Mouse (Mus musculus): ENCODE results near the gene Pygm. TPM values are rescaled to one million over a fixed set of nuclear protein-coding genes. Genes with fewer than 3 reads are reported as not detected.

Pygm gene
- polyA plus RNA-seq, 1 experiment, result 3.7 TPM

DNA sequence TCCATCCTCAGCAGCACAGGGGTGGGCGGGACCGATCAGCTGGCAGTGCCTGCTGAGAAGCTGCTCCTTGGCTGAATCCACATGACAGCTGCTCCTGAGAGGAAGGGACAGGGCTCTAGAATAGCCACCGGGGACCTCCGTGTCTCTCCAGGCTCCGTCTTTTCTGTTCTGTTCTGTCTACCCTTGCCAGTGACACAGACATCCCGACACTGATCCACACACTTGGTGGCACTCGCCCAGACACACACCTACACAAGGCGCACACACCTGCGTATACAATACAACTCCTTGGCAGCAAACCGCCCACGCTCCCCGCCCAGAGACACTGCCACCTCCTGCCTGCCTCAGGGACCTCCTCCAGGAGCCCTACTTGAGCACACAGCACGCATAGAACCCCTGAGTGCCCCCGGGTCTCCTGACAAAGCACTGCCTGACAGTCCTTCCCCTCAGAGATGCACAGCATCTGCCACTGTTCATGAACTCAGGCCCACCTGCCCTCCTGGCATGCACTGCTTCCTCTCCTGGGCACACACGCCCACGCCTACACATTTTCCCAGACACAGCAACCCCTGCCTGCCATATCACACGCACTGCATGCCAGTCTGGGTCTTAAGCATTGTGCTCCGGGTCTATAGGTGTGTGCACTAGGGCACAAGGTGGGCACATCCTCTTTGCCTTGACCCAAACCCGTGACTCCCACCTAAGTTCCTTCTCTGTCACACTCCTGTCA is 36.4 kb downstream of the Pygm start:
- Histone ChIP-seq H3K4me3 (replicated peaks; ENCODE audit: control insufficient read depth, low read depth, low read length) (no peak overlapping the region), H3K4me1 (ENCODE audit: control insufficient read depth, insufficient read depth, low read length) (no peaks in the 10 kb centered on the region), H3K27ac (ENCODE audit: control insufficient read depth, insufficient read depth, low read depth, low read length, poor library complexity) (no peak overlapping the region)
- WGBS, result 55% methylated on average over 19 of the region's 19 CpGs
- TF ChIP-seq CTCF (IDR thresholded peaks at IDR 0.05; ENCODE audit: control insufficient read depth, insufficient read depth, low read length) (no peak), POLR2A (IDR thresholded peaks at IDR 0.05; ENCODE audit: borderline replicate concordance, control insufficient read depth, low read depth, low read length) (no peak)

DNA sequence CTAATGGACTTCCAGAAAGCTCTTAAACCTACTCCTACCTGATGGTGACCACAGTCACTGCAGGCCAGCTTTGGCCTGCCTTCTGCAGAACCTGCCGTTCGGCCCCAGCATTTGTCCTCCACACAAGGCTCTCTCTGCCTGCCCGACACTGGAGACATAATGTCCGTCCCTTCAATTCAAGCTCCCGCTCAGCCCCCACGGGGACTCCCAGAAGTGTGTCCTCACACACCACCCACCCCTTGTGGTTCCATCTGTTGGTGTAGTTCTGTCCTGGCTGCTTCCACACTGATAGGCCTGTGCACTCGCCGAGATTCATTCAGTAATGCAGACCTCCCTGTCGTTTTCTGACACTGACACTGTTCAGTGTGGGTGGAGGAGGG is 37.0 kb downstream of the Pygm start:
- no peak overlapping the region for H3K4me3 ChIP-seq (replicated peaks; ENCODE audit: control insufficient read depth, low read depth, low read length)
- no peak overlapping the region for H3K27ac ChIP-seq (ENCODE audit: control insufficient read depth, insufficient read depth, low read depth, low read length, poor library complexity)
- no peaks in the 10 kb centered on the region for H3K4me1 ChIP-seq (ENCODE audit: control insufficient read depth, insufficient read depth, low read length)
- TF ChIP-seq POLR2A (IDR thresholded peaks at IDR 0.05; ENCODE audit: borderline replicate concordance, control insufficient read depth, low read depth, low read length), result no peak
- TF ChIP-seq CTCF (IDR thresholded peaks at IDR 0.05; ENCODE audit: control insufficient read depth, insufficient read depth, low read length), result no peak
- 73% methylated on average over 9 of the region's 9 CpGs for WGBS

- Histone ChIP-seq H3K27ac (ENCODE audit: control insufficient read depth, insufficient read depth, low read depth, low read length, poor library complexity) (no peak overlapping the region), H3K4me3 (replicated peaks; ENCODE audit: control insufficient read depth, low read depth, low read length) (no peak overlapping the region), H3K4me1 (ENCODE audit: control insufficient read depth, insufficient read depth, low read length) (no peaks in the 10 kb centered on the region)
- 72% methylated on average over 7 of the region's 7 CpGs for WGBS
- TF ChIP-seq CTCF (IDR thresholded peaks at IDR 0.05; ENCODE audit: control insufficient read depth, insufficient read depth, low read length) (no peak), POLR2A (IDR thresholded peaks at IDR 0.05; ENCODE audit: borderline replicate concordance, control insufficient read depth, low read depth, low read length) (no peak)
Measured at GRCm38 (mm10) chr19:6422014-6422413, 37.8 kb downstream of the Pygm start.

DNA sequence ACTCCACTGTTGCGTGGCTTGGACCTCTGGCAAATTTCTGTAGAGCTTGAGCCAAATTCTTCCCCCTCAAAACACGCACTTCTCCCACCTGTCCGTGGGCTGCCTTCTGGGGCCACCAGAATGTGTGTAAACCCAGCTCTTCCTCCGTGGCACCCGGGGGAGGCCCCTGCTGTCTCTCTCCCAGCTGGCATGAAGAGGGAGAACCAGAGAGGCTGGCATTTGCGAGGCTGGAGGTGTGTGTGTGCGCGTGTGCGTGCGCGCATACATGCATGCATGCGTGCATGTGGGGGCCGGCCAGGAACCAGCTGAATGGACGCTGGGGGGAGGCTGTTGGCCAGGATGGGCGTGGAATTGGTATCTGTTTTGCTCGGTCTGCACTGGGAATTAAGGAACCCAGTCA is 39.0 kb downstream of the Pygm start:
- Histone ChIP-seq H3K4me3 (replicated peaks; ENCODE audit: control insufficient read depth, low read depth, low read length) (no peak overlapping the region), H3K4me1 (ENCODE audit: control insufficient read depth, insufficient read depth, low read length) (no peaks in the 10 kb centered on the region), H3K27ac (ENCODE audit: control insufficient read depth, insufficient read depth, low read depth, low read length, poor library complexity) (no peak overlapping the region)
- no peak for TF ChIP-seq CTCF (IDR thresholded peaks at IDR 0.05; ENCODE audit: control insufficient read depth, insufficient read depth, low read length)
- TF ChIP-seq POLR2A (IDR thresholded peaks at IDR 0.05; ENCODE audit: borderline replicate concordance, control insufficient read depth, low read depth, low read length), result no peak
- WGBS, result 78% methylated on average over 16 of the region's 16 CpGs

- 57% methylated on average over 8 of the region's 8 CpGs for WGBS
Measured at GRCm38 (mm10) chr19:6424137-6424881, 40.1 kb downstream of the Pygm start.

DNA sequence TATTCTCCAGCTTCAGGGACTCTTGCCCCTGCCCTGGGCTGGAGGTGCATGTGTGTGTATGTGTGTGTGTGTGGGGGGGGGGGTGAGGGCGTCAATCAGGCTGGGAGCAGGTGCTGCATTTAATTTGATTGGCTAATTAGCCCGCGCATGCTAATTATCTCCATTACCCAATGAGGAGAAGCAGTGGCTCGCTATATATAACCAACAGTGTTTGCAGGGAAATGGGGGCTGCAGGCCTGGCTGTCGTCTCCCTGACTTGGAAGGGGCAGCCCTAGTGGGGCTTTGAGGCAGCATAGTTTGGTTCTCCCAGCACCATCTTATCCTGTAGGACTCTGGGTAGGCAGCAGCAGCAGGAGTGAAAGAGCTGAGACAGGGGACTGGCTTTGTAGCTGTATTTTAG is 41.4 kb downstream of the Pygm start:
- TF ChIP-seq POLR2A (IDR thresholded peaks at IDR 0.05; ENCODE audit: borderline replicate concordance, control insufficient read depth, low read depth, low read length) (no peak), CTCF (IDR thresholded peaks at IDR 0.05; ENCODE audit: control insufficient read depth, insufficient read depth, low read length) (no peak)
- Histone ChIP-seq H3K4me1 (ENCODE audit: control insufficient read depth, insufficient read depth, low read length) (no peaks in the 10 kb centered on the region), H3K4me3 (replicated peaks; ENCODE audit: control insufficient read depth, low read depth, low read length) (no peak overlapping the region), H3K27ac (ENCODE audit: control insufficient read depth, insufficient read depth, low read depth, low read length, poor library complexity) (no peak overlapping the region)
- 52% methylated on average over 5 of the region's 5 CpGs for WGBS

More at GRCm38 (mm10) chr19:6424137-6424881, 40.1 kb downstream of the Pygm start:
- Histone ChIP-seq H3K27ac (ENCODE audit: control insufficient read depth, insufficient read depth, low read depth, low read length, poor library complexity) (no peak overlapping the region), H3K4me1 (ENCODE audit: control insufficient read depth, insufficient read depth, low read length) (no peaks in the 10 kb centered on the region), H3K4me3 (replicated peaks; ENCODE audit: control insufficient read depth, low read depth, low read length) (no peak overlapping the region)
- no peak for TF ChIP-seq CTCF (IDR thresholded peaks at IDR 0.05; ENCODE audit: control insufficient read depth, insufficient read depth, low read length)
- no peak for TF ChIP-seq POLR2A (IDR thresholded peaks at IDR 0.05; ENCODE audit: borderline replicate concordance, control insufficient read depth, low read depth, low read length)

- H3K4me1 ChIP-seq (ENCODE audit: control insufficient read depth, insufficient read depth, low read length), result no peaks in the 10 kb centered on the region
- TF ChIP-seq CTCF (IDR thresholded peaks at IDR 0.05; ENCODE audit: control insufficient read depth, insufficient read depth, low read length) (no peak), POLR2A (IDR thresholded peaks at IDR 0.05; ENCODE audit: borderline replicate concordance, control insufficient read depth, low read depth, low read length) (no peak)
- no peak overlapping the region for H3K4me3 ChIP-seq (replicated peaks; ENCODE audit: control insufficient read depth, low read depth, low read length)
- WGBS, result 20% methylated on average over 13 of the region's 13 CpGs
- H3K27ac ChIP-seq (ENCODE audit: control insufficient read depth, insufficient read depth, low read depth, low read length, poor library complexity), result no peak overlapping the region
Measured at GRCm38 (mm10) chr19:6426703-6427500, 42.7 kb downstream of the Pygm start.

Measured in bone marrow, adult 2 months (tissue).